Mouse (Mus musculus) T-helper 2 cell (primary cell): ENCODE measurements around the gene Mamdc2.
"Not testable (repeated sequence)": the region's sequence is repeated elsewhere in the genome, so short reads cannot be mapped to it uniquely, and the experiment has no call there.

ENCODE experiments used
- in situ Hi-C: fragments of 300-600 bp; cut with MboI, MseI; formaldehyde crosslinking; loops from one replicate; pipeline ENCODE4 v1.15.1; 2025; ENCODE audit warnings: high pct_unique_total_duplicates

The Mamdc2 gene

GRCm38 (mm10) chr19:23447988-23448497 lies at the start of gene Mamdc2:
Gene Mamdc2 (minus strand): TSS chr19:23448442.
- in situ Hi-C loops = no loop called here

- in situ Hi-C loops = no loop called here
Measured at GRCm38 (mm10) chr19:23498011-23498410, 49.8 kb upstream of the Mamdc2 start.

- in situ Hi-C loops = no loop called here
Measured at GRCm38 (mm10) chr19:23497171-23497917, 49.1 kb upstream of the Mamdc2 start.

- in situ Hi-C loops = no loop called here
Measured at GRCm38 (mm10) chr19:23496536-23496935, 48.3 kb upstream of the Mamdc2 start.

GRCm38 (mm10) chr19:23492663-23493062 lies 44.4 kb upstream of the Mamdc2 start:
- in situ Hi-C loops = no loop called here

GRCm38 (mm10) chr19:23490703-23491102 lies 42.5 kb upstream of the Mamdc2 start:
- in situ Hi-C loops = not testable (repeated sequence)

GRCm38 (mm10) chr19:23489780-23490179 lies 41.5 kb upstream of the Mamdc2 start:
- in situ Hi-C loops = no loop called here

GRCm38 (mm10) chr19:23487421-23487820 lies 39.2 kb upstream of the Mamdc2 start:
- in situ Hi-C loops = no loop called here

GRCm38 (mm10) chr19:23486631-23487270 lies 38.5 kb upstream of the Mamdc2 start:
- in situ Hi-C loops = no loop called here

- in situ Hi-C loops = no loop called here
Measured at GRCm38 (mm10) chr19:23485940-23486600, 37.8 kb upstream of the Mamdc2 start.

GRCm38 (mm10) chr19:23482571-23482970 lies 34.3 kb upstream of the Mamdc2 start:
- in situ Hi-C loops = not testable (repeated sequence)

- in situ Hi-C loops = no loop called here
Measured at GRCm38 (mm10) chr19:23479597-23479967, 31.3 kb upstream of the Mamdc2 start.

GRCm38 (mm10) chr19:23478895-23479596 lies 30.8 kb upstream of the Mamdc2 start:
- in situ Hi-C loops = no loop called here

GRCm38 (mm10) chr19:23477826-23478225 lies 29.6 kb upstream of the Mamdc2 start:
- in situ Hi-C loops = no loop called here

GRCm38 (mm10) chr19:23467866-23468265 lies 19.6 kb upstream of the Mamdc2 start:
- in situ Hi-C loops = no loop called here

GRCm38 (mm10) chr19:23467011-23467410 lies 18.8 kb upstream of the Mamdc2 start:
- in situ Hi-C loops = no loop called here

- in situ Hi-C loops = no loop called here
Measured at GRCm38 (mm10) chr19:23457492-23457891, 9.2 kb upstream of the Mamdc2 start.

- in situ Hi-C loops = no loop called here
Measured at GRCm38 (mm10) chr19:23451361-23451760, 3.1 kb upstream of the Mamdc2 start.

- in situ Hi-C loops = no loop called here
Measured at GRCm38 (mm10) chr19:23447221-23447987, 838 bp downstream of the Mamdc2 start.

GRCm38 (mm10) chr19:23444910-23445845 lies 3.1 kb downstream of the Mamdc2 start:
- in situ Hi-C loops = no loop called here
